Mouse (Mus musculus): ENCODE measurements at regions not wholly inside any gene's neighbourhood (a gene's known extent, or its start where the extent isn't known, plus 50 kb on each side); places are given as distances from the start of the nearest gene placed in this dataset.
"Not testable (repeated sequence)": the region's sequence is repeated elsewhere in the genome, so short reads cannot be mapped to it uniquely, and the experiment has no call there.

DNA sequence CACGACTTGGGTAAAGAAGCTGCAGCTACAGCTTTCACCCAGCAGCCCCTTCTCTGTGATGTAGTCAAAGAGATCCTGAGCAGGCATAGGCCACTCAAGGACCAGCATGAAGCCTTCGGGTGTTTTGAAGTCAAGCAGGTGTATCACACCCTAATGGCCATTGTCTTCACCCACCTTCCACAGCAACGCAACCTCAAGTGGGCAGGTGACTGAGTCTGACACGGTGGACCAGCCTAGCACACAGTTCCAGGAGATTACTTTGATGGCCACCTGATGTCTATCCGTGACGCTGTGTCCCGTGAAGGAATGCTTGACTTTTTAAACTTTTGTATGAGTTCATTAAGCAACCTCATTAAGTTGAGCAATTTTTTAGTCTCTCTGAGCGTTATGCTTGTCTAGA is 57.5 kb upstream of the Gm21119 start:
- ATAC-seq (ENCODE audit: low FRiP score), result peak; percentile 82
- H3K27ac ChIP-seq (replicated peaks); H3K9ac ChIP-seq (replicated peaks); H3K27me3 ChIP-seq (replicated peaks); H3K9me3 ChIP-seq (replicated peaks); H3K36me3 ChIP-seq; H3K4me1 ChIP-seq: not testable (repeated sequence)
- Histone ChIP-seq H3K4me3 (replicated peaks) (peak overlapping the region; percentile 31), H3K4me2 (peak overlapping the region; percentile 43)
- WGBS, result 82% methylated on average over 7 of the region's 8 CpGs

DNA sequence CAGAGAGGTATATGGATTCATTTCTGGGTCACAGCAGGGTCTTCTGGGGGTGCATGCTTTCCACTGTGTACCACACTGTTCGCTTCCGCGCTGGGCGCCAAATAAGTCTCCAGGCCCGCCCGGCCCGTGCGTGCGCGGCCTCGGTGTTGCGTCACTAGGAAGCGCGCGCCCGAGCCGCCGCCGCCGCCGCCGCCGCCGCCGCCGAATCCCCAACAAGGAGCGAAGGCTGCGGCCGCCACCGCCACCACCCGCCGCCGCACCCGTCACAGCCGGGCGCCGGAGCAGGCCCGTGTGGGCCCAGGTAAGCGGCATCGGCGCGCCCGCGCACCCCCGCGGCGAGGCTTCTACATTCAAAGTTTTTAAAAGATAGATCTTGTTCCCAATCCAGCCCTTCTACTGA is 57.1 kb upstream of the Gm21119 start:
- not testable (repeated sequence) for H3K27ac ChIP-seq (replicated peaks); H3K4me1 ChIP-seq; H3K9me3 ChIP-seq (replicated peaks); H3K27me3 ChIP-seq (replicated peaks); H3K36me3 ChIP-seq; H3K9ac ChIP-seq (replicated peaks)
- peak overlapping the region; percentile 43 for H3K4me2 ChIP-seq
- peak; percentile 97 for ATAC-seq (ENCODE audit: low FRiP score)
- 56% methylated on average over 47 of the region's 47 CpGs for WGBS
- H3K4me3 ChIP-seq (replicated peaks), result peak overlapping the region; percentile 31

All from neural tube, embryonic 15.5 days (tissue).